Mouse (Mus musculus) liver (tissue): ENCODE data around the gene Mrpl17.
A peak's percentile ranks its signal among the peaks of the same experiment; 100 is the strongest.
"Not testable (repeated sequence)": the region's sequence is repeated elsewhere in the genome, so short reads cannot be mapped to it uniquely, and the experiment has no call there.

Experiments used
- DNase-seq: peaks from one replicate; pipeline ENCODE4 v3.0.0-alpha.2; 2020; ENCODE audit warnings: mixed read lengths

Gene Mrpl17

DNA sequence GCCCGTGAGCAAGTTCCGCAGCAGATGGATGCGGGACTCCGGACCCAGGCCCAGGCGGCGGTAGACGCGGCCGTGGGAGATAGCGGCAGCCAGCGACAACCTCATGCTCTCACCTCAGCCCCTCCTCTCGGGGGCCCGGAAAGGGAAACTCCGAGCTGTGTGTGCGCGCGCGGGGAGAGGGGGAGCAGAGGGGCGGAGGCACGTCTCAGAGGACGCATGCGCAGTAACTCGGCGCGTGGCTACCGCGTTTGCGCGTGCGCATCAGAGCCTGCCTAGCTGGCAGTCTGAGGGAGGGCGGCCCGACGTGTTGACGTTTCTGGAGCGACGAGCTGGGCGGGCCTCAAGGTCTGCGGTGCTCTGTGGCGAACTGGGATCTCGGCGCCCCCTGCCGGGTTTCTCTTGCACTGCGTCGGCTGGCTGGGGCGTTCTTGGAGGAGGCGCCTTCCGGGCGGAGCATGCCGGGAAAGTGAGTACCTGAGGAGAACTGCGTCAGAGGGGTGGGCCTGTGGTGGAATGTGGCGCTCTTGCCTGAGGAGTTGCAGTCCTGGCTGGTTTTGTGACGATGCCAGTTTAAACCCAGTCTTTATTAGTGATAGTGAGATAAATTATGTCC is at the start of gene Mrpl17:
Gene Mrpl17, minus strand, starts transcription at position 223 of the 613 bp plus-strand sequence.
- peak; percentile 100 for DNase-seq

DNA sequence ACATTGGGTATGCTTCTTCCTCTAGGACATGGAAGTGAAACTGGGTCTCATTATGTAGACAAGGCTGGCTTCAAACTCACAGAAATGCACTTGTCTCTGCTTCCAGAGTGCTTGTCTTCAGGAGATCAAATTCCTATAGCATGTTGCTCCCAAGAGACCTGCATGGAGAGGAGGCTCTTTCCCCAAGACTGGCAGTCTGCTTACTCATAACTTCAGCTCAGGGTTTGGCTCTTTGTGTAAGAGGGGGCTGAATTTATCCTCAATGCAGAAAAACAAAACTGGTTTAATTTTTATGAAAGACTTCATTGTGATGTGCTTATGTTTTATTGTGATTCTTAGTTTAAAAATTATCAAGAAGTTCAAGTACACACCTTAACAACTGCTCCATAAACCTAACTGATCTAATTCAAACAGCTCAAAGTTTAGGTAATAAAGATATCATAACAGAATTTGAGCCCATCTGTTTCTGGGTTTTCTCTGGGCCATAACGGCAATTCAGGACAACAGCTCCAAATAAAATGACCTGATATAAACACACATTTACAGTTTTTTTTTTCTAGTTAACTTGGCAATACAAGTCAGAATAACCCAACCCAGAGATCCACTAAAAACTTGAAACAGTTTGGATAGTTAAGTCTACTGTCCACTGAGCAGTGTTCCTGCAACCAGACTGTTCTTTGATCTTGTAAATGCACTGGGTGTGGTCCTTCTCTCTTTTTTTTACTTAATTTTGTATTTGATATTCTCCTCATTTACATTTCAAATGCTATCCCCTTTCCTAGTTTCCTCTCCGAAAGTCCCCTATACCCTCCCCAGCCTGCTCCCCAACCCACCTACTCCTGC is 45.0 kb upstream of the Mrpl17 start:
- not testable (repeated sequence) for DNase-seq

DNA sequence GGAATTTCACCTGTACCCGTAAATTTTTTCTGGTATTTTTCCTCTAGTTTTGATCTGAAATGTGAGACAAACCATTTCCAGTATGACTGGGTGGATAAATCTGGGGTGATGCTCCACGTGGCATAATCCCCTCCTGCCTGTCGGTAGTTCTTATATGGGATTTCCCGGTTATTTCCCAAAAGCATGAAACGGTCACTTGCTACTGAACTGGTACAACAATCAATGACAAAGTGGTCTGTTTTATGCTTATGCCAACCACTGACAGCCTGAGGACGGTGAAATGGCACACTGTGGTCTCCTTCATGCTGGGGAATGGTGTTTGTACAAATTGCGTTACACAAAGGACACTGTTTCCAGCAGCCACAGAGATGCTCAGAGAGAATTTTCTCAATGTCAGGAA is 13.4 kb upstream of the Mrpl17 start:
- DNase-seq = no peak

DNA sequence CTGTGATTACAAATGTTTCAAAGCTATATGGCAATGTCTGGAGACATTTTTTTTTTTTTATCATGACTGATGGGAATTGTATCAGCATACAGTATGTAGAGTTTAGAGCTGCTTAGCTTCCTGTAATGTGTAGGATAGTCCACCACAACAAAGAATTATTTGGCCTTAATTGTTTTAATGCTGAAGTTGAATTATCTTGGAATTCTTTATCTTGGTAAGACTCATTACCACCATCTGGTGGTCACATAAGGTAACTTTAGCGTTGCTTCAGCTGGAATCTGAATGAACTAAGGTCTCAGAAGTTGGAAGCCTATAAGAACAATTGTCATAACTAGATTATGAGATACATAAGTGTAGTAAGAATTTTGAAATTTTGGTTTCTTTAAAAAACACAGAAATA is 7.6 kb upstream of the Mrpl17 start:
- no peak for DNase-seq

DNA sequence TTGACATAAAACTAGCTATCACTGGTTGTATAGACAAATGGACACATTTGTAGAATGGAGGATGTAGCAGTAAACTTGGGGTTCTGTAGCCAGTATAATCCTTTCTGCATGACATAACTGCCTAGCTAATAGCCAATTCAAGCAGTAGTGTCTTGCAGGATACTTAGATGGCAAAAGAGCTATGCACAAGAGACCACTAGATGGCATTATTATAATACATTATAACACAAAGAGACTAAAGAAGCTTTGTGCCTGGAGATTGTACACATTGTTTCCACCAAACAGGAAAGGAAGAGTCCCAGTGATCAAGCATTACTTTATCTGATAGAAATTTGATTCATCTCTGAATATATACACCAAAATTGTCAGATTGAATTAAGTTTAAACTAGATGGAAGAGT is 5.8 kb upstream of the Mrpl17 start:
- no peak for DNase-seq

DNA sequence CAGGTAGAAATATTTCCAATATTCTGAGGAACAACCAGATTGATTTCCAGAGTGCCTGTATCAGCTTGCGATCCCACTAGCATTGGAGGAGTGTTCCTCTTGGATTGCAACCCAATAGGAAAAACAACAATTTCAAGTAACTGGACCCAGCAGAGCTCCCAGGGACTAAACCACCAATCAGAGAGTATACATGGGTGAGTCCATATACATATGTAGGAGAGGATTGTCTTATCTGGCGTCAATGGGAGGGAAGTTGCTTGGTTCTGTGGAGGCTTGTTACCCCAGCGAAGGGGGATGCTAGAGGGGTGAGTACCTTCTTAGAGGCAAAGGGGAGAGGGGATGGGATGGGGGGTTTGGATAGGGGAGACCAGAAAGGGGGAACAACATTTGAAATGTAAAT is 2.4 kb upstream of the Mrpl17 start:
- DNase-seq = no peak

DNA sequence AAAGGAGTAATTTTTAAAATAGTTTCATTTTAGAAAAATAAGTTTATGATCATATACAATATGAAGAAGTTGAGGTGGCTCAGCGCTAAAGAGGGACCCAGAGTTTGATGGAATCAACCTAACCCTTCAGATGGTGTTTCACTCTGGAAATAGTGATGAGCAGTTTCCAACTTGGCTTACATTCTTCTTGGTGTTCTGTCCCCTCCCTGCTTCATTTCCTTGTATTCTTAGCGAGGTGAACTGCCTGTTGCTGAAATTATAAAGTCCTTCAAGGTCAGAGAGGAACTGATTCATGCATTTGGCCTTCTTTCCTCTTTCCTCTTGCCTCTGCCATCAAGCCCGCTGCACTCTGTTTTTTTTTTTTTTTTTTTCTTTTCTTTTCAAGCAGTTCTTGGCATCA is 1.7 kb upstream of the Mrpl17 start:
- no peak for DNase-seq

DNA sequence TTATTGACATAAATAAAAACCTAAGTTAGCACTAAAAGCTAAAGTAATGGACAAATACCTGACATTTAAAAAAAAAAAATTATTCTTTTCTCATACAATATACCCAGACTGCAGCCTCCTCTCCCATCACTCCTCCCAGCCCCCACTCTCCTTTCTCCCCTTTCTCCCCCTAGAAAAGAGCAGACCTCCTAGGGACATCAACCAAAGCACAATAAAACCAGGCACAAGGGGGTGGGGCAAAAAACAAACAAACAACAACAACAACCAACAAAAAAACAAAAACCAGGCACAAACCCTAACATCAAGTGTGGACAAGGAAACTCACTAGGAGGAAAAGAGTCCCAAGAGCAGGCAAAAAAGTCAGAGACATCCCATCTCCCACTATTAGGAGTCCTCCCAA is 617 bp upstream of the Mrpl17 start:
- no peak for DNase-seq

DNA sequence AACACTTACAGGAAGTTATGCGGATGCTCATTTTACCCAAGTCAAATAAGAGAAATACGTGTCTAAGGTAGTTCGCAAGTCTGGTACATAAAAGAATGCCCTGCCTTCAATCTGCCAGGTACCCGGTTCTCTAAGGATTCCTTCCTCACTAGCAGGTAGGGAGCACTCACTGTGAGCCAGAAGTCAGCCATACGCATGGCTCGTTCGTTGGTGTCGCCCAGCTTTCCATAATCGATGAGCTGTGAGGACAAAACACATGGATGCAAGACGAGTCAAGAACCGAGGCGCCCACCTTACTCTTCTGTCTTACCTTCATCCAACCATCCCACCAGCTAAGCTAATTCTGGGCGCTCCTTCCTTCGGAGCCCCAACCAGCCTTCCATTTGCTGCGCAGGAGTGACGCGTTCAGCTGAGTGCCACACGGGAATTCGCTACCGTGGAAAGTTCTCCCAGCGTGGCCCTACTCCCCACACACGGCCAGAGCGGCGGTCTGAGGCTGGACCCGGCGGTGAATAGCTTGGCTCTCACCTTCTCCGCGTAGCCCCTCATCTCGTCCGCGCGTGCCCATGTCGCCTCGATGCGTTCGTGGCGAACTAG is 521 bp downstream of the Mrpl17 start:
- no peak for DNase-seq

DNA sequence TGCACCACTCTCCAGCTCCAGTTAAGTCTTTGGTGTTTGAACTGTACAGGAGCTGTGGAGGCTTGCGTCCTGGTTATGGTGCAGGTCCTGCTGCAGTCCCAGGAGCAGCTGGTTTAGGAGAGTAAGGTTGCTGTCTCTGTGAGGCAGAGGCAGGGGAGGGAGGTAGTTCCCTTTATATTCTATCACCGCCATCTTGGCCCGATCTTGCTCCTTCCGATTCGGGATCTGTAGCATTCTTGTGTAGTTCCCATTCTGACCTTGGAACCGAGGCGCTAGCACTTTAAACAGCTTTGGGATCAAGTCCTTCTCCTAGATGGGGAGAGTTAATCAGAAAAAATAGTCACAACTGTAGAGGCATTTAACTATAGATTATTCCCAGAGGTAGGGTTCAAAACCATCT is 1.1 kb downstream of the Mrpl17 start:
- no peak for DNase-seq

DNA sequence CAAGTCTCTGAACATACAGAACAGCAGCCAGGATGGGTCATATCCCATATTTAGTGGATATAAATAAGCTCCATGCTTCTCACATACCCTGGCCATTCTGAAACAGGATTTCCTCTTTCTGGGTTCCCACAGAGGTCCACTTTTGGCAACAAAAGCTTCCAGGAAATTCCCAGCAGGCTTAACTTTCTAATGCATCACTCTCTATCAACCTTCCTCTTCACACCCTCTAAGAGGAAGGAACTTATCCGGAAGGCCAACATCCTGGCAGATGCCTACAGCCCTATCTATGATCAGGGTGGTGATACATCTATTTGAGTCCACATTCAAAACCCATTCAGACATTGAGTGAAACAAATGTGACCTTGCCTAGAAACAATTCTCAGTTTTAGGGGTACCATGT is 2.5 kb downstream of the Mrpl17 start:
- DNase-seq = no peak

DNA sequence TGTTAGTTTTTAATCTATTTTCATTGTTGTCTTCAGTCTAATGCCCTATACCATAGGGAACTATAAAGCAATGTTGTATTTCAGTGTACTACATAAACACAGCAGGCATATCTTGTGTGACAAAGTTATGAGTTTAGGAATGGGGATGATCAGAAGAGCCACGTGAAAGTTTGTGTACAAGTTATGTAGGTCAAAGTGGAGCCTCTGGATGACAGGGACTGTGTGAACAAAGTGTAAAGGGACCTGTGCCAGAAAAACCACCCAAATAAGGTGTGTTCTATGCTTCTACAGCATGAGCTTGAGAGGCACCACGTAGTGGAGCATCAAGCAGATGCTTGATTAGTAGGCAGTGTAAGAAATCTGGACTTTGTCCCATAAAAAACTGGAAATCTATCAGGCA is 4.2 kb downstream of the Mrpl17 start:
- DNase-seq = no peak

DNA sequence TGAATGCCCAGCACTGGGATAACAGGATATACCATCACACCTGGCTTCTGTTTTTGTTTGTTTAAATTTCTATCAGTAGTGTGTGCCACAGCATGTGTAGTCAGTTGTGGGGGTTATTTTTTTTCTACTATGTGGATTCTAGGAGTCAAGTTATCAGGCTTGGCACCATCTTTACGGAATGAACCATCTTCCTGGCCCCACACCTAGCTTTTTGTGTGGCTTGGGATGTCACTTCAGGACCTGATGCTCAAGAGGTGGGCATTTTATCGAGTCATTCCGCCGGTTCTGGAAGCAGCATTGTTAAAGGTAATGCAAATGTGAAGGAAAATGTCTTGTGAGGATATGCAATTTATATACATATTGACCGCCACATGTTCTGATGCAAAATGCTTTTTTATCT is 4.8 kb downstream of the Mrpl17 start:
- no peak for DNase-seq

DNA sequence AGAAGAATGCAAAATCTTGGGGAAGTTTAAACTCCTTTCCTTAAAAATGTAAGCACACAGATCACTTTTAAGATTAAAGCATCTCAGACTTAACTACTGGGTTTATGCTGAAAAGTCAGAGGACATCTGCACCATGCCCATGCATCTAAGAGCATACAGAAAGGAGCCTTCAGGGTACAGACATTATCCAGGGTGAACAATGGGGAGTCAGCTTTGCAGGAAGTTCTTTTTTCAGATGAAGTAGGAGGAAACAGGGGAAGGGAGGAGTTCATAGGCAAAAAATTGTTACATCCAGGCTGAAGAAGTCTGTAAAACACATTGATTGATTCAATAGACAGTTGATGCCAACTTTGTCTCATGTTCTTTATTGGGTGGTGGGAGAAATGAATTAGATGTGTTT is 7.5 kb downstream of the Mrpl17 start:
- no peak for DNase-seq

DNA sequence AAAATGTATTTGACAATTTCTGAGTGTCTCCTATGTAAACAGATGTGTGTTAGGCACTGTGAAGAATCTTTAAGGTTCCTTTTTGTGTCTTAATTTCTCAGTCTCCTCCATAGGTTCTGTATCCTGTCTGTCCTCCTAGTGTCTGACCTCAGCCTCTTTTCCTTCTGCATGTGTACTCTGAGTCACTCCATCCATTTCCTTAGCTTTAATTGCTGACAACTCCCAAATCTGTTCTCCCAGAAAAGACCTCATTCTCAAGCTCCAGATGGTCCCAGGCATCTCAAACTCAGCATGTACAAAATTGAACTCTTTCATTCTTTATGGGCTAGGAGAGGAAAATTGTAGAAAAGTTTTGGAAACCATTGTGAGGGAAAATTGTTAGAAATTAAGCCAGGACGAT is 8.1 kb downstream of the Mrpl17 start:
- no peak for DNase-seq

DNA sequence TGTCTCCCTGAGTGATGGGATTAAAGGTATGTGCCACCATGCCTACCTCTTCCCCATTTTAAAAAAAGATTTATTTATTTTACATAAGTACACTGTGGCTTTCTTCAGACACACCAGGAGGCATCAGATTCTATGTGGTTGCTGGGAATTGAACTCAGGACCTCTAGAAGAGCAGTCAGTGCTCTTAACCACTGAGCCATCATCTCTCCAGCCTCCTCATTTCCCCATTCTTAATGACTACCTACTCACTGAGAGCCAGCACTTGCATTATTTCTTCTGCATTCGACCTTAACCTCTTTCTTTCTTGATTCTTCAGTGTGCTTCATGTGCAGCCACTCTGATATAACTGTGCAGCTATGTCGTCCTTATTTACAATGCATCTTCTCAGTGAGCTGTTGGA is 8.6 kb downstream of the Mrpl17 start:
- no peak for DNase-seq

DNA sequence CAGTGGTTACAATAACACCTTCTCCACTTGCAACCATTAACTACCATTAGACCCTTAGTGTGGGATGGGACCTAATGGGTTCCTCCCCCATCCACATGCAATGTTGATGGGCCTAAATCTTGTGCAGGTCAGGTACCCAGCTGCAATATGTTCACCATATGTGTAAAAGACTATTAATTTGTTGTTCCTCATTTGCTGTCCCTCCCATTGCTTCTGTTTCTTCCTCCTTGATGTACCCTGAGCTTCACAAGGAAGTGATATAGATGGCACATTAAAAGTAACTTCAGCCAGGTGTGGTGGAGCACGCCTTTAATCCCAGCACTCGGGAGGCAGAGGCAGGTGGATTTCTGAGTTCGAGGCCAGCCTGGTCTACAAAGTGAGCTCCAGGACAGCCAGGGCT is 13.9 kb downstream of the Mrpl17 start:
- DNase-seq = no peak

DNA sequence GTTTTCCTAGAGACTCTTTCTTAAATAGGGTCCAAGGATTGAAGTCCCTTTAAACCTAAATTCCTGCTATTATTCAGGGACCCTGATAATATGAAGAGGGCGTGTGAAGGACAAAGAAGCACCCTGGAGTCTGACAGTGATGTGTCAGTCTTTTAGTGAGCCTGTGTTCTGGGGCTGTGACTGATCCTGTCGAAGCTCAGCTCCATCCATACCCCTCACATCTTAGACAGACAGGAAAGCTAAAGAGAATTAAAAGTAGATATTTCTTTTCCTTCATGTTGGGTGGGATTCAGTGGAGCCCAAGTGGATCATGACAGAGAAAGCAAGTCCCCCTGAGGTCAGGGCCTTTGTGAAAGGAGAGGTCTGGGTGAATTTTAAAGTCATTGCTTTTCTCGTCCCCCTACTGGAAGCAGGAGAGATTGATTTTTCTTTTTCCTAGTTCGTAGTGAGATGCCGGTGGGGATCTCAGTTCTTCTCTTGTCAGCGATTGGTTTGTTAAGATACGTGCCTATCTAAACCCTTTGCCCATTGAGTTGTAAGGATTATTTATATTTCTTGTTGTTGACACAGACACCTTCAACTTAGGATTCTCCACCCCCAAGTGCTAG is 15.0 kb downstream of the Mrpl17 start:
- no peak for DNase-seq

DNA sequence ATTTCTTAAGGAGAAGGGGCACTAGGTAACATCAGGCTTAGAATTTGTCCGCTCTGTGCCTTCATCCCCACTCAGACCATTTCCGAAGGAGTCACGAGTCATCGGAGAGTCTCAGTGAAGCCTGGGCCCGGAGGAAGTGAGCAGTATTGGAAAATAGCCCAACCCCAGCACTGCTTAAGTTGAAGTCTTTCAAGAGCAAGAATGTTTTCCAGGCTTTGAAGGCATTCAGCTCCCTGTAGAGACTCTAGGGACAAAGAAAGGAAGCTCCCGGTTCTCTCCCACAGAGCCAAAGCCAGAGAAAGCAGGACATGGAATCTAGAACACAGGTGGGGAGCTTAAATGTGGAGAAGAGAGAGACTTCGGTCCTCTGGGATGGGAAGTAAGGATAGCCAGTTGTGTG is 17.2 kb downstream of the Mrpl17 start:
- DNase-seq = no peak

DNA sequence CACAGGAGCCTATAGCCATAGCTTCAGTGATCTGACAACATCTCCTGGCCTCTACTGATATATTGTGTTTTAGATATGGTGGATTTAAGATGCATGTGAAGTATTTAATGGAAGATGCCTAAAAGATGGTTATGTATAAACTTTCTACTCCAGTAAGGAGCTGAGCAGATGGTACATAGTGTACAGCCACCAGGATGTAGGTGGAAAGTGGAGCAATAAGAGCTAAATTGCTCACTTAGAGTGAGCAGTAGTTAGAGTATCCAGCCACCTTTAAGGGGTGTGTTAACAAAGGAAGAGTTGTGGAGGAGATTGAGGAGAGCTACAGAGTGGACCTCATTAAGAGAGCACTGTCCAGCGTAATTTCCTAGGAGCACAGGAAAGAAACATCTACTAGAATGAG is 19.8 kb downstream of the Mrpl17 start:
- DNase-seq = no peak

DNA sequence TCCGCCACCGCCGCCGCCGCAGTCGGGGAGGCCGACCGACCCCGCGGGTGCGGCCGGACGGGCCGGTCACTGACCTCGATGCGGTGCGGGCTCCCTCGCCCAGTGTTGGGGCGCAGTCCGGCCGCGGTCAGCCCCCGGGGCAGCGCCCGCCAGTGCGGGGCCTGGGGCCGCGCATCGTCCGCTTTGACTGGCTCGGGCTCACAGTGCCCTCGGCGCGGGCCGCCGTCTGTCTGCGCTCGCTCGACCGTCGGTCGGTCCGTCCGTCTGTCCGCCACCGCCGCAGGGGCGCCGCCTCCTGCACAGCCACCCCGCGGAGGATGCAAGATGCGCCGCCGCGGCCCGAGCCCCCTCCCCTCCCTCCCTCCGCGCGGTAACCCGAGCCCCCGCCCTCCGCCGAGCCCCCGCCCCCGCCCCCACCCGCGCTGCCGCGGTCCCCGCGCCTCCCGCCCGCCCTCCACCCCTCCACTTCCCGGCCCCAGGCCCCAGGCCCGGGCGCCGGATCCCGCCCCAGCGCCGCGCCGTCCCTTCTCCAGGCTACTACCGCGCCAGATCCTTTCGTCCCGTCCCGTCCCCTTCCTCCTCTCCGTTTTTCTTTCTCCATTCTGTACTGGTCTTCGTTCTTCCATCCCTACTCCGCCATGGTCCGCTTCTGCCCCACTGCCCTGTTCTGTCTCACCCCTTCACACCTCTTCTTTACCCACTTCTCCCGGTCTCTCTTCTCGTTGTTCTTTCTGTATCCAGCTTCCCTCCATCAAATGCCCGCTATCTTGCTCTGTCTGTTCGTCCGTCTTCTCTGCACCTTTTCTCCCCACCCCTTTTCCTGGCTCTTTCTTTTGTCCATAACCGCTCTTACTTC is 23.4 kb downstream of the Mrpl17 start, which contains the start of gene Dchs1:
Gene Dchs1, minus strand, starts transcription at position 370 of the 856 bp plus-strand sequence.
- peak; percentile 46 for DNase-seq

DNA sequence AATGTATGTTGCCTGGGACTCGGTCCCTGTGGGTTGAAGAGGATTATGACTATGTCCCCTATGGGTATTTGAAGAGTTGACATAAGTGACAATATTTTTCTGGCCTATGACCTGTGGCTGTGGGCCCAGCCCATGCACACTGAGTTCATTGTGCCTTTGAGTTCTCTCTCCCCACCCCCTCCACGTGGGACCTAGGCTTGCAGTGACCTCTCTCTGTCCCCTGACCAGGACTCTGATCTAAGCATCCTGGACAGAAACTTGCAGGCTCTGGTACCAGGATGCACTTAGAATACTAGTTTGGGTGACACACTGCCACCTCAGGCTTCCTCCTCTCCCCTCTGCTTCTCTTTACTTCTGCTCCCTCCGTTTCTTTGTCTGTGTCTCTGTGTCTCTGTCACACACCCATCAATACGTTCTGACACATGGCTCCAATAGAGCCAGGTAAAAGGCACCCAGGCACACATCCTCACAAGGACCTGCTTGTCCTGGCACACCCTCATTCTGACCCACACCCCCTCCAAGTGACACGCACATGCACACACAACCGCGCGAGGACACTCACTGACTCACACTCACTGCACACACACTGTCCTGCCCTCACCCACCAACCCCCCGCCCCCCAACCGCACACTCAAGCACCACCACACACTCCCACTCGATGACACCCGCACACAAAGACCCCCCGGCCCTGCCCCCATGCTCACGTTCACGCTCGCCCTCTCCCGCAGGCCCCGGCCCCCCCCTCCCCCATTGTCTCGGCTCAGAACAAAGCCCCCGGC is 24.2 kb downstream of the Mrpl17 start:
- DNase-seq = no peak
